Mouse (Mus musculus) heart, adult 2 months (tissue): ENCODE data around the gene Gabbr1.

Experiments used
- CTCF ChIP-seq: fragments of 200-600 bp; IDR thresholded peaks from 2 replicates; pipeline ENCODE4 v1.8.1; 2022; ENCODE audit warnings: antibody characterized with exemption, mild to moderate bottlenecking, moderate library complexity
- POLR2A ChIP-seq: fragments of 200-500 bp; IDR thresholded peaks from 2 replicates; pipeline ENCODE4 v1.6.1; 2011; ENCODE audit warnings: mild to moderate bottlenecking, low read depth, low read length, control low read depth; ENCODE audit not compliant: insufficient read depth

DNA sequence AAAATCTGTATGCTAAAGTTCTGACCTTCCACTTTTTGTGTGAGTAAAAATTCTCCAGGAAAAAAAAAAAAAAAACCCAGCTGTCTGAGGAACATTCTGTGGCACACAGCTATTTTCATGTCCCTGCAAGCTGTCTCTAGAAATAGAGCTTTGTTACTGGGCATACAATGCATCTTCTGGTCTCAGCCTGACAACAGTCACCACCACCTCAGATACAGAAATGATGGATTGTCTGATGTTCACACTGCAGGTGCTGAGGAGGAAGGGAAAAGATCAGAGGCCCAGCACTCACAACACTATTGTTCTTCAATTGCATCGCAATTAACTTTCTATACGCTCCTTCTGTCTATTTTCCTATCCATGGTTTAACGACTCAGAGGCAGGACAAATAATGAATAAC lies 27.4 kb upstream of the Gabbr1 start:
- TF ChIP-seq CTCF (no peak), POLR2A (no peak)
